Mouse (Mus musculus): Measurements from ENCODE around the gene Mpp4. TPM values are rescaled to one million over a fixed set of nuclear protein-coding genes. Genes with fewer than 3 reads are reported as not detected.

The Mpp4 gene
- polyA plus RNA-seq, 1 experiment from 2014 or later = 1.7 TPM

- no peaks in the 10 kb centered on the region for H3K9me3 ChIP-seq (replicated peaks; ENCODE audit: control insufficient read depth, low read length)
- no peaks in the 10 kb centered on the region for H3K4me1 ChIP-seq (ENCODE audit: control insufficient read depth, insufficient read depth, low read length)
- ATAC-seq (replicated peaks; ENCODE audit: extremely low read depth, insufficient read depth, low FRiP score) = no peak
- H3K36me3 ChIP-seq (ENCODE audit: control insufficient read depth, insufficient read depth) = peaks cover 17% of the 10 kb centered on the region; the same call in 1 of the 2 replicates
- 76% methylated on average over 8 of the region's 8 CpGs for WGBS
- H3K27me3 ChIP-seq (ENCODE audit: control insufficient read depth, insufficient read depth, low read length) = no peaks in the 10 kb centered on the region
- no peak overlapping the region for H3K4me2 ChIP-seq (ENCODE audit: low read depth, low read length)
- H3K27ac ChIP-seq (ENCODE audit: low read length) = no peak overlapping the region
- H3K9ac ChIP-seq (ENCODE audit: low read length) = no peak overlapping the region
- no peak overlapping the region for H3K4me3 ChIP-seq (ENCODE audit: low read length)
Observed at GRCm38 (mm10) chr1:59162309-59163024, 722 bp downstream of the Mpp4 start.

- Histone ChIP-seq H3K27ac (ENCODE audit: low read length) (no peak overlapping the region), H3K4me1 (ENCODE audit: control insufficient read depth, insufficient read depth, low read length) (no peaks in the 10 kb centered on the region), H3K4me2 (ENCODE audit: low read depth, low read length) (no peak overlapping the region), H3K36me3 (ENCODE audit: control insufficient read depth, insufficient read depth) (0 out of 2 replicates have a peak, but pooled peaks cover 6% of the 10 kb centered on the region), H3K4me3 (ENCODE audit: low read length) (no peak overlapping the region), H3K27me3 (ENCODE audit: control insufficient read depth, insufficient read depth, low read length) (no peaks in the 10 kb centered on the region), H3K9ac (ENCODE audit: low read length) (no peak overlapping the region), H3K9me3 (replicated peaks; ENCODE audit: control insufficient read depth, low read length) (no peaks in the 10 kb centered on the region)
- ATAC-seq (replicated peaks; ENCODE audit: extremely low read depth, insufficient read depth, low FRiP score) = no peak
- WGBS = 89% methylated on average over 6 of the region's 6 CpGs
Observed at GRCm38 (mm10) chr1:59161396-59161795, 1.8 kb downstream of the Mpp4 start.

- H3K9me3 ChIP-seq (replicated peaks; ENCODE audit: control insufficient read depth, low read length) = no peaks in the 10 kb centered on the region
- WGBS = 88% methylated on average over 6 of the region's 6 CpGs
- 0 out of 2 replicates have a peak, but pooled peaks cover 6% of the 10 kb centered on the region for H3K36me3 ChIP-seq (ENCODE audit: control insufficient read depth, insufficient read depth)
- H3K4me2 ChIP-seq (ENCODE audit: low read depth, low read length) = no peak overlapping the region
- H3K9ac ChIP-seq (ENCODE audit: low read length) = no peak overlapping the region
- H3K27ac ChIP-seq (ENCODE audit: low read length) = no peak overlapping the region
- no peaks in the 10 kb centered on the region for H3K27me3 ChIP-seq (ENCODE audit: control insufficient read depth, insufficient read depth, low read length)
- no peak for ATAC-seq (replicated peaks; ENCODE audit: extremely low read depth, insufficient read depth, low FRiP score)
- no peaks in the 10 kb centered on the region for H3K4me1 ChIP-seq (ENCODE audit: control insufficient read depth, insufficient read depth, low read length)
- no peak overlapping the region for H3K4me3 ChIP-seq (ENCODE audit: low read length)
Observed at GRCm38 (mm10) chr1:59160871-59161270, 2.3 kb downstream of the Mpp4 start.

GRCm38 (mm10) chr1:59159136-59159535, 4.1 kb downstream of the Mpp4 start:
- Histone ChIP-seq H3K9ac (ENCODE audit: low read length) (no peak overlapping the region), H3K4me3 (ENCODE audit: low read length) (no peak overlapping the region), H3K9me3 (replicated peaks; ENCODE audit: control insufficient read depth, low read length) (no peaks in the 10 kb centered on the region), H3K4me2 (ENCODE audit: low read depth, low read length) (no peak overlapping the region), H3K27ac (ENCODE audit: low read length) (no peak overlapping the region), H3K36me3 (ENCODE audit: control insufficient read depth, insufficient read depth) (0 out of 2 replicates have a peak, but pooled peaks cover 6% of the 10 kb centered on the region), H3K27me3 (ENCODE audit: control insufficient read depth, insufficient read depth, low read length) (no peaks in the 10 kb centered on the region), H3K4me1 (ENCODE audit: control insufficient read depth, insufficient read depth, low read length) (no peaks in the 10 kb centered on the region)
- no peak for ATAC-seq (replicated peaks; ENCODE audit: extremely low read depth, insufficient read depth, low FRiP score)
- WGBS = 89% methylated on average over 3 of the region's 3 CpGs

- Histone ChIP-seq H3K36me3 (ENCODE audit: control insufficient read depth, insufficient read depth) (0 out of 2 replicates have a peak, but pooled peaks cover 3% of the 10 kb centered on the region), H3K9ac (ENCODE audit: low read length) (no peak overlapping the region), H3K4me2 (ENCODE audit: low read depth, low read length) (no peak overlapping the region), H3K9me3 (replicated peaks; ENCODE audit: control insufficient read depth, low read length) (no peaks in the 10 kb centered on the region), H3K27ac (ENCODE audit: low read length) (no peak overlapping the region), H3K4me1 (ENCODE audit: control insufficient read depth, insufficient read depth, low read length) (no peaks in the 10 kb centered on the region), H3K27me3 (ENCODE audit: control insufficient read depth, insufficient read depth, low read length) (no peaks in the 10 kb centered on the region), H3K4me3 (ENCODE audit: low read length) (no peak overlapping the region)
- ATAC-seq (replicated peaks; ENCODE audit: extremely low read depth, insufficient read depth, low FRiP score) = no peak
- WGBS = 80% methylated on average over 7 of the region's 7 CpGs
Observed at GRCm38 (mm10) chr1:59158498-59158897, 4.7 kb downstream of the Mpp4 start.

DNA sequence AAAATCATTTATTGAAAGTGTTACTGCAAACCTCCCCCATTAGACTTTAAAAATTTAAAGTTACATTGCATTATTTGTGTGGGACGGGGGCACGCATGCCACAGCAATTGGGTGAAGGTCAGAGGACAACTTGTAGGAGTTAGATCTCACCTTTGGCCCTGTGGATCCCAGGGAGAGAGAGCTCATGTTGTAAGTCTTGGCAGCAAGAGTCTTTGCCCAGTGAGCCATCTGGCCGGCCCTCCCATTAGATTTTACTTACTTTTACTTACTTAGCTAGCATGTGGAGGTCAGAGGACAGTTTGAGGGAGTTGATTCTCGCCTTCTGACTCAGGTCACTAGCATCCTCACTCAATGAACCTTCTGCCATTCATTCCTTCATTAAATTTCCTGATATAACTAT, 5.3 kb downstream of the Mpp4 start:
- H3K4me2 ChIP-seq (ENCODE audit: low read depth, low read length) = no peak overlapping the region
- no peak for ATAC-seq (replicated peaks; ENCODE audit: extremely low read depth, insufficient read depth, low FRiP score)
- no peak overlapping the region for H3K4me3 ChIP-seq (ENCODE audit: low read length)
- H3K9ac ChIP-seq (ENCODE audit: low read length) = no peak overlapping the region
- H3K27me3 ChIP-seq (ENCODE audit: control insufficient read depth, insufficient read depth, low read length) = no peaks in the 10 kb centered on the region
- no peaks in the 10 kb centered on the region for H3K36me3 ChIP-seq (ENCODE audit: control insufficient read depth, insufficient read depth)
- no peaks in the 10 kb centered on the region for H3K4me1 ChIP-seq (ENCODE audit: control insufficient read depth, insufficient read depth, low read length)
- H3K9me3 ChIP-seq (replicated peaks; ENCODE audit: control insufficient read depth, low read length) = no peaks in the 10 kb centered on the region
- WGBS = 78% methylated on average over 4 of the region's 4 CpGs
- H3K27ac ChIP-seq (ENCODE audit: low read length) = no peak overlapping the region

DNA sequence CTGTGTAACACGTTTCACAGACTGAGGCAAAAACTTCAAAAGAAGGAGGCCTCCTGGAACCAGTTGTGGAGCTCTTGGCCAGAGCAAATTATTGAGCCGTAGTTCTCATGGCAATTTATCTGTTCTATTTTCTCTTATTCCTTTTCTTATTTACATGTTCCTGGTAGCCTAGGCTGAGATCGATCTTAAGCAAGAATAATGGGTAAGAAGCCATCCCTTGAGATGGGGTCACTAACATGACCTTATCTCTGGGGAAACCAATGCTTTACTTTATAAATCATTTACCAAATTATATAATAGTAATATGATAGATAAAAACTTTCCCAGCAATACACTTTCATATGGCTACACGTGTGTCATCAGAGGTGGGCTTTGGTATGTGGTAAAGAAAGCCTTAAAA, 10.8 kb downstream of the Mpp4 start:
- 73% methylated on average over 4 of the region's 4 CpGs for WGBS
- H3K4me3 ChIP-seq (ENCODE audit: low read length) = no peak overlapping the region
- no peaks in the 10 kb centered on the region for H3K36me3 ChIP-seq (ENCODE audit: control insufficient read depth, insufficient read depth)
- H3K4me2 ChIP-seq (ENCODE audit: low read depth, low read length) = no peak overlapping the region
- ATAC-seq (replicated peaks; ENCODE audit: extremely low read depth, insufficient read depth, low FRiP score) = no peak
- H3K27ac ChIP-seq (ENCODE audit: low read length) = no peak overlapping the region
- no peaks in the 10 kb centered on the region for H3K4me1 ChIP-seq (ENCODE audit: control insufficient read depth, insufficient read depth, low read length)
- no peaks in the 10 kb centered on the region for H3K9me3 ChIP-seq (replicated peaks; ENCODE audit: control insufficient read depth, low read length)
- H3K9ac ChIP-seq (ENCODE audit: low read length) = no peak overlapping the region
- no peaks in the 10 kb centered on the region for H3K27me3 ChIP-seq (ENCODE audit: control insufficient read depth, insufficient read depth, low read length)

- no peaks in the 10 kb centered on the region for H3K4me1 ChIP-seq (ENCODE audit: control insufficient read depth, insufficient read depth, low read length)
- H3K27me3 ChIP-seq (ENCODE audit: control insufficient read depth, insufficient read depth, low read length) = no peaks in the 10 kb centered on the region
- no peaks in the 10 kb centered on the region for H3K36me3 ChIP-seq (ENCODE audit: control insufficient read depth, insufficient read depth)
- H3K4me2 ChIP-seq (ENCODE audit: low read depth, low read length) = no peak overlapping the region
- no peak; the same call in 1 of the 2 replicates for ATAC-seq (replicated peaks; ENCODE audit: extremely low read depth, insufficient read depth, low FRiP score)
- no peak overlapping the region for H3K9ac ChIP-seq (ENCODE audit: low read length)
- H3K9me3 ChIP-seq (replicated peaks; ENCODE audit: control insufficient read depth, low read length) = no peaks in the 10 kb centered on the region
- WGBS = 66% methylated on average over 5 of the region's 5 CpGs
- no peak overlapping the region; the same call in 1 of the 2 replicates for H3K27ac ChIP-seq (ENCODE audit: low read length)
- H3K4me3 ChIP-seq (ENCODE audit: low read length) = no peak overlapping the region
Observed at GRCm38 (mm10) chr1:59150542-59150941, 12.6 kb downstream of the Mpp4 start.

DNA sequence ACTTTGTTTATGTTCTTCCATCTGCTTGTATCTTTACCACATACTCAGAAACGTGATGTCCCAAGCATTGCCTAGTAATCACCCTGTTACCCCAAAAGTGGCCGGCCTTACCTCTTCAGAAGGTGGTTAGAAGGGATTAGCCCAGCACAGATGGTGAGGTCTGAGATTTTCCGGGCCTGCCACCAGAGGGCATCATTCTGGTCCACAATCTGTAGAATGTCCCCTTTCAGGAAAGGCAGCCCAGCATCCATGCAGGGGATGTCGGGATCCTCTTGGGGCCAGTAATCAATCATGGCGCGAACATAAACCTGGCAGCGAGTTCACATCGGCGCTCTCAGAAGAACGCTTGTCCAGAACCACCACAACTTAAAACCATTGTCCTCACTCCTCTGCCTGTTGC, 18.6 kb downstream of the Mpp4 start:
- Histone ChIP-seq H3K4me3 (ENCODE audit: low read length) (no peak overlapping the region), H3K4me2 (ENCODE audit: low read depth, low read length) (no peak overlapping the region), H3K9ac (ENCODE audit: low read length) (no peak overlapping the region), H3K4me1 (ENCODE audit: control insufficient read depth, insufficient read depth, low read length) (no peaks in the 10 kb centered on the region), H3K27me3 (ENCODE audit: control insufficient read depth, insufficient read depth, low read length) (no peaks in the 10 kb centered on the region), H3K9me3 (replicated peaks; ENCODE audit: control insufficient read depth, low read length) (peaks cover 3% of the 10 kb centered on the region; the same call in 1 of the 2 replicates), H3K36me3 (ENCODE audit: control insufficient read depth, insufficient read depth) (no peaks in the 10 kb centered on the region), H3K27ac (ENCODE audit: low read length) (no peak overlapping the region)
- ATAC-seq (replicated peaks; ENCODE audit: extremely low read depth, insufficient read depth, low FRiP score) = no peak
- 76% methylated on average over 10 of the region's 10 CpGs for WGBS

Measured in heart, embryonic 16.5 days (tissue).